Mouse (Mus musculus) forebrain, embryonic 14.5 days (tissue): ENCODE measurements around the gene Cela1. TPM values are rescaled to one million over a fixed set of nuclear protein-coding genes. Genes with fewer than 3 reads are reported as not detected.

Source experiments
- ATAC-seq: fragments of 200-750 bp; cut with Nextera tagmentation; 2 replicates; pipeline ENCODE4 v1.8.0; 2017; ENCODE audit warnings: mild to moderate bottlenecking, moderate library complexity
- DNase-seq: peaks from one replicate; pipeline ENCODE4 v3.0.0-alpha.2; 2015; ENCODE audit warnings: low spot score
- H3K27ac ChIP-seq: fragments of 300-500 bp; sonication (generic); 2 replicates; pipeline ENCODE4 v1.5.1; 2014; ENCODE audit warnings: low read depth, mild to moderate bottlenecking, control low read depth, low read length, moderate library complexity
- H3K27me3 ChIP-seq: fragments of 300-500 bp; sonication (generic); replicated peaks from 2 replicates; pipeline ENCODE4 v1.6.1; 2014; ENCODE audit warnings: low read length, control low read depth, mixed read lengths; ENCODE audit not compliant: control insufficient read depth, insufficient read depth
- H3K36me3 ChIP-seq: fragments of 300-500 bp; sonication (generic); 2 replicates; pipeline ENCODE4 v1.6.1; 2014; ENCODE audit warnings: low read length, control low read depth; ENCODE audit not compliant: control insufficient read depth, insufficient read depth
- H3K4me1 ChIP-seq: fragments of 300-500 bp; sonication (generic); 2 replicates; pipeline ENCODE4 v1.6.1; 2014; ENCODE audit warnings: antibody characterized with exemption, low read length, control low read depth; ENCODE audit not compliant: control insufficient read depth, insufficient read depth
- H3K4me2 ChIP-seq: fragments of 300-500 bp; sonication (generic); 2 replicates; pipeline ENCODE4 v1.6.1; 2014; ENCODE audit warnings: mild to moderate bottlenecking, control low read depth, low read length
- H3K4me3 ChIP-seq: fragments of 300-500 bp; sonication (generic); 2 replicates; pipeline ENCODE4 v1.5.1; 2014; ENCODE audit warnings: low read depth, low read length, control low read depth
- H3K9ac ChIP-seq: fragments of 300-500 bp; sonication (generic); 2 replicates; pipeline ENCODE4 v1.6.1; 2014; ENCODE audit warnings: mild to moderate bottlenecking, low read length, control low read depth, moderate library complexity
- H3K9me3 ChIP-seq: fragments of 300-500 bp; sonication (generic); replicated peaks from 2 replicates; pipeline ENCODE4 v1.6.1; 2016; ENCODE audit warnings: low read length, control low read depth, mixed read lengths; ENCODE audit not compliant: control insufficient read depth
- WGBS: fragments of 180-500 bp; shearing (Covaris S2); extraction: QIAGEN DNeasy Blood & Tissue Kit; methylation state at CpG from one replicate; pipeline ENCODE4 v1.1.7; 2014; 5-methylcytosine and 5-hydroxymethylcytosine counted together
- polyA plus RNA-seq: library from polyadenylated mRNA; unstranded; fragments of >200 nt; fragmentation: Nextera tagmentation; extraction: Ambion mirVana; gene quantifications from 2 replicates; pipeline ENCODE4 v1.2.1, GENCODE M21; 2014

Gene Cela1
- polyA plus RNA-seq, 1 experiment from 2014 or later = 0.60 TPM

GRCm38 (mm10) chr15:100726721-100727120 is 39.0 kb upstream of the Cela1 start:
- DNase-seq = no peak
- no peak overlapping the region for H3K9ac ChIP-seq
- H3K36me3 ChIP-seq = no peaks in the 10 kb centered on the region
- H3K27me3 ChIP-seq = peaks cover 23% of the 10 kb centered on the region
- no peaks in the 10 kb centered on the region for H3K4me1 ChIP-seq
- no peak overlapping the region for H3K4me3 ChIP-seq
- no peak for ATAC-seq
- no peaks in the 10 kb centered on the region for H3K9me3 ChIP-seq
- H3K4me2 ChIP-seq = no peak overlapping the region
- H3K27ac ChIP-seq = no peak overlapping the region
- 79% methylated on average over 11 of the region's 11 CpGs for whole genome bisulfite sequencing

DNA sequence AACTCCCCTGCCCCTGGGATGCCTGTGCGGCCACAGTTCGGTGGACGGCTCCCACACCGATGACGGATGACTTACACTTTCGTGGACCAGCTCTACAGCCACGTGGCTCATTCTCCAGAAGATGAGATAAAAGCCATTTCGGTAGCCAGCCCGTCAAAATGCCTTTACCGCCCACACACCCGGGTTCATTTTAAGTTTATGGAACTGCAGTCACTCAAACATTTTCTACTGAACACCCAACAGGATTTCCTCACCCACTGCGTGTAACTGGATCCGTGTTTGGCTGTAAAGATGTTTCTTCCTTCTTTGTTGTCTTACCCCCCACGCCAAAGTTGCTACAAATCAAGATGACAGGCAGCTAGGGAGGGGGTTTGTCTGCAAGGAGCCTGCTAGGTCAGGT is 35.8 kb upstream of the Cela1 start:
- no peak for DNase-seq
- WGBS = 85% methylated on average over 14 of the region's 14 CpGs

GRCm38 (mm10) chr15:100722564-100722963 is 34.8 kb upstream of the Cela1 start:
- Histone ChIP-seq H3K9me3 (no peaks in the 10 kb centered on the region), H3K4me3 (no peak overlapping the region), H3K4me2 (no peak overlapping the region), H3K9ac (no peak overlapping the region), H3K4me1 (no peaks in the 10 kb centered on the region), H3K27me3 (peaks cover 2% of the 10 kb centered on the region; the same call in 1 of the 2 replicates), H3K27ac (no peak overlapping the region), H3K36me3 (no peaks in the 10 kb centered on the region)
- DNase-seq (no peak), ATAC-seq (no peak)
- WGBS = 74% methylated on average over 6 of the region's 6 CpGs

More for the DNA sequence above, 35.8 kb upstream of the Cela1 start:
- no peak overlapping the region for H3K4me3 ChIP-seq
- H3K4me2 ChIP-seq = no peak overlapping the region
- ATAC-seq = no peak
- H3K27ac ChIP-seq = no peak overlapping the region
- no peaks in the 10 kb centered on the region for H3K4me1 ChIP-seq
- no peak overlapping the region for H3K9ac ChIP-seq
- peaks cover 10% of the 10 kb centered on the region for H3K27me3 ChIP-seq
- H3K9me3 ChIP-seq = no peaks in the 10 kb centered on the region
- H3K36me3 ChIP-seq = no peaks in the 10 kb centered on the region

DNA sequence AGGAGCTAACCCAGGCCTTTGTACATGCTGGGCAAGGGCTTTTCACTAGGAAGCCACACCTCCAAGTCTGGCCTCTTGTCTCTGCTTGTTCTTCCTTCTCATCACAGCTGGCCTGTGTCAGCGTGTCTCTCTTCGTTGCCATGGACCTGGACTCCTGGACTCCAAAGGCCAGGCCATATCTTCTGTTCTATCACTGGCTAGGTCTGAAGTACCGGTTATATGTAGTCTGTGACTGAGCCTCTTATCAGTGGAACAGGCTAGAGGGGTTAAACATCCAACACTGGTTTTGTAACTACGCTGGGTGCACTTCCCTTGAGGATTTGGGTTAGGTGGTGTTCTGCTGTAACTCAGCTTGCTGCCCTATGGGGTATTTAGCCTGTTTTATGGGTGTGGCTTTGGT is 34.3 kb upstream of the Cela1 start:
- H3K9me3 ChIP-seq = no peaks in the 10 kb centered on the region
- WGBS = 67% methylated on average over 4 of the region's 4 CpGs
- H3K4me3 ChIP-seq = no peak overlapping the region
- DNase-seq = no peak
- H3K27ac ChIP-seq = no peak overlapping the region
- H3K36me3 ChIP-seq = no peaks in the 10 kb centered on the region
- no peaks in the 10 kb centered on the region for H3K27me3 ChIP-seq
- ATAC-seq = no peak
- H3K9ac ChIP-seq = no peak overlapping the region
- no peak overlapping the region for H3K4me2 ChIP-seq
- no peaks in the 10 kb centered on the region for H3K4me1 ChIP-seq

- H3K4me1 ChIP-seq = no peaks in the 10 kb centered on the region
- H3K9me3 ChIP-seq = no peaks in the 10 kb centered on the region
- no peaks in the 10 kb centered on the region for H3K27me3 ChIP-seq
- no peak overlapping the region for H3K9ac ChIP-seq
- WGBS = 95% methylated on average over 5 of the region's 5 CpGs
- no peak overlapping the region for H3K27ac ChIP-seq
- H3K36me3 ChIP-seq = no peaks in the 10 kb centered on the region
- no peak for DNase-seq
- no peak for ATAC-seq
- no peak overlapping the region for H3K4me3 ChIP-seq
- no peak overlapping the region for H3K4me2 ChIP-seq
These were observed 33.7 kb upstream of the Cela1 start for GRCm38 (mm10) chr15:100721445-100721844.

- Histone ChIP-seq H3K27me3 (no peaks in the 10 kb centered on the region), H3K36me3 (no peaks in the 10 kb centered on the region), H3K4me1 (no peaks in the 10 kb centered on the region), H3K9ac (no peak overlapping the region), H3K4me3 (no peak overlapping the region), H3K4me2 (no peak overlapping the region), H3K27ac (no peak overlapping the region), H3K9me3 (no peaks in the 10 kb centered on the region)
- no peak for ATAC-seq
- 88% methylated on average over 10 of the region's 10 CpGs for whole genome bisulfite sequencing
- DNase-seq = no peak
These were observed 32.3 kb upstream of the Cela1 start for GRCm38 (mm10) chr15:100720066-100720465.

GRCm38 (mm10) chr15:100719217-100719616 is 31.5 kb upstream of the Cela1 start:
- no peaks in the 10 kb centered on the region for H3K27me3 ChIP-seq
- H3K4me2 ChIP-seq = no peak overlapping the region
- no peaks in the 10 kb centered on the region for H3K9me3 ChIP-seq
- no peaks in the 10 kb centered on the region for H3K36me3 ChIP-seq
- no peak overlapping the region for H3K27ac ChIP-seq
- DNase-seq (no peak), ATAC-seq (no peak)
- H3K9ac ChIP-seq = no peak overlapping the region
- H3K4me1 ChIP-seq = no peaks in the 10 kb centered on the region
- 95% methylated on average over 5 of the region's 5 CpGs for WGBS
- no peak overlapping the region for H3K4me3 ChIP-seq

DNA sequence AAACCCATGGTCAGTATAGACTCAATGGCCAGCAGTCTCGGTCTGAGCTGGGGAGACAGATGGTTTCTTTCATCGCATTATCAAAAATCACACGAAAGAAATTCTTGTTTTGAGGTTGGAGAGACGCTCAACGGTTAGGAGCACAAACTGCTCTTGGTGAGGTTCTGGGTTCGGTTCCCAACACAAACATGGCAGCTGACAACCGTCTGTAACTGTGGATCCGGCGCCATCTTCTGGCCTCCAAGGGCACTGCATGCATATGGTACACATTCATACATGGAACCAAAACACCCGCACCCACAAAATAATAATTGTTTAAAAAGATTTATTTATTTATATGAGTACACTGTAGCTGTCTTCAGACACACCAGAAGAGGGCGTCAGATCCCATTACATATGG is 30.9 kb upstream of the Cela1 start:
- whole genome bisulfite sequencing = 81% methylated on average over 11 of the region's 11 CpGs
- Histone ChIP-seq H3K4me1 (no peaks in the 10 kb centered on the region), H3K27me3 (no peaks in the 10 kb centered on the region), H3K4me3 (no peak overlapping the region), H3K9ac (no peak overlapping the region), H3K4me2 (no peak overlapping the region), H3K9me3 (no peaks in the 10 kb centered on the region), H3K36me3 (no peaks in the 10 kb centered on the region), H3K27ac (no peak overlapping the region)
- ATAC-seq (no peak), DNase-seq (no peak)

- Histone ChIP-seq H3K36me3 (no peaks in the 10 kb centered on the region), H3K27me3 (no peaks in the 10 kb centered on the region), H3K9me3 (no peaks in the 10 kb centered on the region), H3K4me1 (no peaks in the 10 kb centered on the region), H3K4me3 (no peak overlapping the region), H3K9ac (no peak overlapping the region), H3K27ac (no peak overlapping the region), H3K4me2 (no peak overlapping the region)
- ATAC-seq (no peak), DNase-seq (no peak)
- 81% methylated on average over 6 of the region's 6 CpGs for WGBS
These were observed 30.2 kb upstream of the Cela1 start for GRCm38 (mm10) chr15:100717933-100718332.
